In the genomic region with DNA sequence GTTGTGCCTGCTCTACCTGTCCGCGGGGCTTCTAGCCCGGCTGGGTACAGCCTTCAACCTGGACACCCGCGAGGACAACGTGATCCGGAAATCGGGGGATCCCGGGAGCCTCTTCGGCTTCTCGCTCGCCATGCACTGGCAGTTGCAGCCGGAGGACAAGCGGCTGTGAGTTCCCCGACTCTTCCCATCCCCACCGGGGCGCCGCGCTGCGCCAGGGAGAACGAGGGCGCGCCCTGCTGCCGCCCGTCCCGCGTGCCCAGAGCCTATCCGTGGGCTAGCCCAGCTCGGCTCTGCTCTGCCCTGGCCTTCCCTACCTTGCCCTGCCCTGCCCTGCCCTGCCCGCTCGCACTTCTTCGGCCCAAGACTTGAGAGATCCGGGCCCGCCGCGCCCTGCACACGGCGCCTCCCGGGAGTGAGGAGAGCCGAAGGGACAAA, we compare ENCODE assay signal across 8 mouse cellular contexts. TPM values are rescaled to one million over a fixed set of nuclear protein-coding genes. Genes with fewer than 3 reads are reported as not detected.
DNase-seq lines count a peak whose midpoint lies in the region; ATAC-seq and TF ChIP-seq lines count a peak whose summit lies in the region.

No protein-coding gene starts in this region.

- no peaks in the 10 kb centered on the region for H3K9me3 ChIP-seq in erythroblast, embryonic 14.5 days (ENCODE audit: control insufficient read depth, low read length)
- H3K9me3 ChIP-seq in heart, embryonic 14.5 days (ENCODE audit: control insufficient read depth, low read length), result no peaks in the 10 kb centered on the region
- H3K9me3 ChIP-seq in stomach, embryonic 16.5 days (replicated peaks; ENCODE audit: control insufficient read depth, low read length), result no peaks in the 10 kb centered on the region

- H3K9ac ChIP-seq in heart, embryonic 14.5 days (ENCODE audit: low read length), result peak overlapping the region; percentile 89
- peak overlapping the region; percentile 85 for H3K9ac ChIP-seq in stomach, embryonic 16.5 days (ENCODE audit: low read length)

- no peak for TF ChIP-seq CTCF in layer of hippocampus, adult 2 months (conservative IDR thresholded peaks at IDR 0.05)

- peak overlapping the region; percentile 75 to 86 for H3K27ac ChIP-seq in heart, embryonic 14.5 days (replicated peaks in 1 of 2; ENCODE audit: control insufficient read depth in 1 of 2, insufficient read depth in 1 of 2, low read depth in 2 of 2, low read length in 2 of 2)
- peak overlapping the region; percentile 89 for H3K27ac ChIP-seq in layer of hippocampus, adult 2 months
- H3K27ac ChIP-seq in stomach, embryonic 16.5 days (ENCODE audit: low read length), result peak overlapping the region; percentile 89

- no peaks in the 10 kb centered on the region for H3K36me3 ChIP-seq in erythroblast, embryonic 14.5 days (ENCODE audit: control insufficient read depth)
- H3K36me3 ChIP-seq in heart, embryonic 14.5 days (ENCODE audit: control insufficient read depth, insufficient read depth, low read length), result no peaks in the 10 kb centered on the region
- no peaks in the 10 kb centered on the region for H3K36me3 ChIP-seq in stomach, embryonic 16.5 days (ENCODE audit: control insufficient read depth, insufficient read depth, low read length)

- peaks cover 15% of the 10 kb centered on the region for H3K4me1 ChIP-seq in erythroblast, embryonic 14.5 days (ENCODE audit: control insufficient read depth)
- peaks cover 14 to 17% of the 10 kb centered on the region in 2 experiments for H3K4me1 ChIP-seq in heart, embryonic 14.5 days (ENCODE audit: control insufficient read depth in 2 of 2, insufficient read depth in 2 of 2, low read length in 2 of 2)
- H3K4me1 ChIP-seq in stomach, embryonic 16.5 days (ENCODE audit: control insufficient read depth, insufficient read depth, low read length), result peaks cover 5% of the 10 kb centered on the region; the same call in 1 of the 2 replicates

- no peak for ATAC-seq in erythroblast, adult 5-6 weeks (replicated peaks; ENCODE audit: low FRiP score, poor library complexity, severe bottlenecking)
- peak; percentile 68 for ATAC-seq in heart, embryonic 14.5 days (ENCODE audit: insufficient number of reproducible peaks, insufficient read depth, low FRiP score, low read depth)
- ATAC-seq in megakaryocyte-erythroid progenitor cell, adult 5-6 weeks (replicated peaks; ENCODE audit: low FRiP score, low TSS enrichment, poor library complexity, severe bottlenecking), result peak; percentile 67
- ATAC-seq in stomach, embryonic 16.5 days (ENCODE audit: insufficient read depth, low FRiP score), result peak; percentile 68

- DNase-seq in NIH3T3 (ENCODE audit: low read depth), result peak; percentile 69
- peak; percentile 68 for DNase-seq in embryo, embryonic 10.5 days (ENCODE audit: low spot score)
- DNase-seq in layer of hippocampus, adult 2 months (ENCODE audit: low spot score in 2 of 2), result peak in 1 of 2 experiments; percentile 16

- H3K4me2 ChIP-seq in heart, embryonic 14.5 days (ENCODE audit: low read length), result peak overlapping the region; percentile 91
- H3K4me2 ChIP-seq in stomach, embryonic 16.5 days (ENCODE audit: low read depth, low read length), result peak overlapping the region; percentile 72

- H3K4me3 ChIP-seq in erythroblast, embryonic 14.5 days (replicated peaks), result peak overlapping the region; percentile 65
- peak overlapping the region; percentile 71 to 86 for H3K4me3 ChIP-seq in heart, embryonic 14.5 days (ENCODE audit: control insufficient read depth in 1 of 2, insufficient read depth in 1 of 2, low read depth in 1 of 2, low read length in 2 of 2)
- peak overlapping the region; percentile 87 for H3K4me3 ChIP-seq in layer of hippocampus, adult 2 months
- H3K4me3 ChIP-seq in stomach, embryonic 16.5 days (replicated peaks; ENCODE audit: low read length), result peak overlapping the region; percentile 78

- under 1% methylated on average over 40 of the region's 40 CpGs for WGBS in heart, embryonic 14.5 days
- WGBS in stomach, embryonic 16.5 days, result under 1% methylated on average over 40 of the region's 40 CpGs

- H3K27me3 ChIP-seq in erythroblast, embryonic 14.5 days (ENCODE audit: control insufficient read depth), result peaks cover 49% of the 10 kb centered on the region
- no peaks in the 10 kb centered on the region for H3K27me3 ChIP-seq in heart, embryonic 14.5 days (ENCODE audit: control insufficient read depth, insufficient read depth, low read length)
- H3K27me3 ChIP-seq in stomach, embryonic 16.5 days (ENCODE audit: control insufficient read depth, insufficient read depth, low read length), result 0 out of 2 replicates have a peak, but pooled peaks cover 3% of the 10 kb centered on the region

RNA-seq across cellular contexts. Expression of a gene that starts 41.8 kb away (rescaled TPM):
- polyA plus RNA-seq in erythroblast, embryonic 14.5 days (2012), result 0.03 TPM in 1 of 2 replicates, not detected in the other
- total RNA-seq in erythroblast, adult 5-6 weeks (2015; ENCODE audit: low replicate concordance), result 9.8 and 11.1 TPM in 2 replicates
- 6.6 and 10.0 TPM in 2 replicates for total RNA-seq in erythroblast, adult 5-6 weeks (2017; ENCODE audit: low replicate concordance)
- polyA plus RNA-seq in heart, embryonic 14.5 days (2014; fragmentation: Nextera tagmentation; extraction: Ambion mirVana), result 96.4 and 103 TPM in 2 replicates
- total RNA-seq in layer of hippocampus, adult 2 months (2021), result 10 to 100 TPM; 21.1 to 25.8 TPM
- 20.3 and 21.2 TPM in 2 replicates for total RNA-seq in megakaryocyte-erythroid progenitor cell, adult 5-6 weeks (2014; fragmentation: Nextera tagmentation)
- 30.4 and 45.3 TPM in 2 replicates for total RNA-seq in megakaryocyte-erythroid progenitor cell, adult 5-6 weeks (2017)
- polyA plus RNA-seq in stomach, embryonic 16.5 days (2015; fragmentation: Nextera tagmentation; extraction: Ambion mirVana), result 40.7 and 47.1 TPM in 2 replicates
